Mouse (Mus musculus) cerebral cortex, adult 2 months (tissue): ENCODE results near the gene A630095N17Rik.

Experiments
- WGBS: fragments of 180-500 bp; shearing (Covaris S2); methylation state at CpG from one replicate; pipeline ENCODE4 v1.1.7; 2018; 5-methylcytosine and 5-hydroxymethylcytosine counted together

The A630095N17Rik gene

DNA sequence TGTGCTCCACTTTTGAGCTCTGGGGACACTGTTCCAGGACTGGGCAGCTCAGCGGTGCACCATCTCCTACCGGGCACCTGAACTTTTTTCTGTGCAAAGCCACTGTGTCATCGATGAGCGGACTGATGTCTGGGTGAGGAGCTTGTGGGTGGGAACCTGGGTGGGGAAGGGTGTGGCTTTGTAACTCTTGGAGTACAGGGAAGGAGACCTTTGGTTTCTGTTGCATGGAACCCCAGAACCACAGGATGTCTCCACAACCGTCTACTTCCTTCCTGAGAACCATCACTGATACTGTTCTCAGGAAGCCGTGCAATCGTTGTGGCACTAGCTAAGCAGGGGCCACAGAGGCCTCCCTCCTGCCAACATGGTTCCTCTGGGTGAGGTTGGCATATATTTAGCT is 18.8 kb downstream of the A630095N17Rik start:
- WGBS = 78% methylated on average over 7 of the region's 7 CpGs

DNA sequence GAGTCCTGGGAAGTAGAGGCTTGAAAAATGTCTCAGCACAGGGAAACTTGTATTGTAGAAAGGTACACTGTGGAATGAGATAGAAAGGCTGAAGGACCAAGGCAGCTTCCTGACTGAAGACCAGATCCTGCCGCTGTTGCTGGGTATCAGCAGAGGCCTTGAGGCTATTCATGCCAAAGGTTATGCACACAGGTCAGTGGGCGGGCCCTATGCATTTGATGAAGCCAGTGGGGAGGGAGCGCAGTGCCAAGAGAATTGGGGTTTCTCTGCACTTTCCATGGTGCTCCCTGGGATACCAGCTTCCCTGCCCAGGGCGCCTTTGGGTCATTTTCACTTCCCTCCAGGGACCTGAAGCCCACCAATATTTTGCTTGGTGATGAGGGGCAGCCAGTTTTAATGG is 19.4 kb downstream of the A630095N17Rik start:
- 83% methylated on average over 4 of the region's 4 CpGs for WGBS

DNA sequence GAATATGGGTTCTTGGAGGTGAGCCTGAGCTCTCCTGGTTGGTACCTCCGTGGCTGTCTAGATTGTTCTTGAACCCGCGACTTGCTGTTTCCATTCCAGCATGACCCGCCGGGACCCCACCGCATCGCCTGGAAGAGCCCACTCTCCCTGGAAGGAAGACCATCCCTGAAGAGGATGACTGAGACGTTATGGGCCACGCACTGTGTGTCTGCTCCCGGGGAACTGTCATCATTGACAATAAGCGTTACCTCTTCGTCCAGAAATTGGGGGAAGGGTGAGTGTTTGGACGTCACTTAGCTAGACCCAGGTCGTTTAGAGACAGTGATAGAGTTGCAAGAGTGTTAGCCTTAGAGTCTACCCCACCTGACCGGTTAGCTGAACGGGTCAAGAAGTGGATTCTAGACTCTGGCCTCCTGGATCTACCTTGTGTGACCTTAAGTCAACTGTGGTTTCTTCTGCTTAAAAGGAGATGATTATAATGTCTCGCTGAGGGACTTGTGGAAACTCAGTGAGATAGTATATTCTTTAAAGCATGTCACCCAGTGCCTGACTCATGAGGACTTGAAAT is 20.7 kb downstream of the A630095N17Rik start:
- 13% methylated on average over 17 of the region's 17 CpGs for WGBS

DNA sequence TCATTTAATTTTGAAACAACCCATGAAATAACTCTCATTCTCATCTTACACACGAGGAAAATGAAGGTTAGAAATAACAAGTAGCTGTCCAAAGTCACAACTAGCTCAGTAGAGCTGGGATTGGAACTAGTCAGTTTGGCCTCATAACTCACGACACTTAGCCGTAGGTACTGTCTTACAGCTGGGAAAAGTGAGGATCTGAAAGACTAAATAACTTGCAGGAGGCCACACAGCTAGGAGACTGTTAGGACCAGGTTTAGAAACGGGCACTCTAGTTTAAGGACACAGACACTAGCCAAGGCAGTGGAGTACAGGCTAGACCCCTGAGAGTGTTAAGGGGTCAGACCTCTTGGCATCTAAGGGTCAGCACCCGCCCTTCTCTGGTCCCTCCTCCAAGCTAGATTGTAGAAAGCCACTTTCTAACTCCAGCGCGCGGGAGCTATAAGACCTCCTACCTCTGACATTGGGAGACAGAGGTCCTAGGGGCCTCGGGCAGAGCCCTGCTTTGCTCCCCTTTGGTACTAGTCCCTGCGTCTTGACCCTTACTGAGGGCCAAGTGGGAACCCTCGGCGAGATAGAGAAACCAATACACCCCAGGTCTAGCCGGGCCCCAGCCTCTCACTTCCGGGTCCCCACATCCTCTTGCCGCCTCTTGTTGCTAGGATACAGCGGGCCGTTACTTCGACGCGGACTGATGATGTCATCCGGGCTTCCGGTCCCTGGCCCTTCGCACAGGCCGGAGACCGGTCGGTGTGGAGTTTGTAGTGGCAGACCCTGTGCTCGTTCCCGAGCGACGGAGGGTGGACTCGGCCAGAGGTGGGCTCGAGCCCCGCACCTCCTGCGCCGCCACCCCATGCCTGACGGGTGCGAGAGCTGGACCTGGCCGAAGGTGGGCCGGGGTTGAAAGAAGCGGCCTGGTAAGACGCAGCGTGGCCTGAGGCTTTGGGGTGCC is 21.5 kb downstream of the A630095N17Rik start, which contains the start of the genes Glb1l and Stk16:
TSS of gene Glb1l (minus strand) at position 678 of the 952 bp plus-strand sequence.
TSS of gene Stk16 (plus strand) at position 703 of the 952 bp plus-strand sequence.
- 5% methylated on average over 42 of the region's 42 CpGs for WGBS

DNA sequence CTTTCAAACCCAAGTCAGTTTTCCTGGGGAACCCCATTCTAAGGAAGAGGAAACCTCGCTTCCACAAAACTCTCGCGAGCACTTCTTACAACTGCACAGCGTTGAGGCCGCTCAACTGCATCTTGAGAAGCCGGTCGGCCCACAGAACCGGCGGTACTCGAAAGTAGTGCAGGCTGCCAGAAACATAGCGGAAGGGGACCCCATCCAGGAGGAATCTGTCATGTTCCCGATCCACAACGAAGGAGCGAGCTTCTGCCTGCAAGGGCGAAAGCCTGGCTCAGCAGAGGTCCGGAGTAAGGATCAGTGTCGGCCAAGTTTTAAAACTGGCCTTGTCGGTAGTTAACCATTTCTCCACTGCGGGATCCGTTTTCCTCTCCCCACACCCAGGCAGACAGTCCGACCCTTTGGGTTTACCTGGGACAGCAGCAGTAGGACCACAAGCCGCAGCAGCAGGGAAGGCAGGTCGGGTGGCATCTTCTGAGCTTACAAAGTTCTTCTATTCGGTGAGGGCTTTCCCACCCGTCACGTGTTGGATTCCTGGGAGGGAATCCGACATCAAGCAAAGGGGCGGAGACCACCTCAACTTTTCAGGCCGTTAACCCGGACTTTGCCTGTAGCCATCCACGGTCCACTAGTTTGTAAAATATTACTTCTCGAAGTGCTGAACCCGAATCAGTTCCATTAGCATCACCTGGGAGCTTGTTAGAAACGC is 22.8 kb downstream of the A630095N17Rik start:
- WGBS = 12% methylated on average over 34 of the region's 34 CpGs

DNA sequence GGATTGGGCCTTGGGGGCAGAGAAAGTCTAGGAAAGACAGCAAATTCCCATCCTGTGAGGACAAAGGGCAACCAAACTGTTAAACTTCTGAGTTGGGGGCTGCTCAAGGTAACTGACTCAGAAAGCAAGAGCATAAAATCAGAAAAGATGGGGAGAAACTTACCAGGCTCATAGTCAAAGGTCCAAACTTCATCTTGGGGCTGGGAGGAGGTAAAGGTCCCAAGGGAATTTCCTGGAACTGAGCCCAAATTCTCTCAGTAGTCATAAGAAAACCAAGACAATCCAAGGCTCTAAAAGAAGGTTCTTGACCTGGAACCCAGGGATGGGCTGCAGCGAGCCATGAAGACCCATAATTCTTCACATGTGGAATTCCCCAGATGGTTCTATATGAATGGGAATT is 30.7 kb downstream of the A630095N17Rik start:
- 88% methylated on average over 1 of the region's 1 CpGs for WGBS

DNA sequence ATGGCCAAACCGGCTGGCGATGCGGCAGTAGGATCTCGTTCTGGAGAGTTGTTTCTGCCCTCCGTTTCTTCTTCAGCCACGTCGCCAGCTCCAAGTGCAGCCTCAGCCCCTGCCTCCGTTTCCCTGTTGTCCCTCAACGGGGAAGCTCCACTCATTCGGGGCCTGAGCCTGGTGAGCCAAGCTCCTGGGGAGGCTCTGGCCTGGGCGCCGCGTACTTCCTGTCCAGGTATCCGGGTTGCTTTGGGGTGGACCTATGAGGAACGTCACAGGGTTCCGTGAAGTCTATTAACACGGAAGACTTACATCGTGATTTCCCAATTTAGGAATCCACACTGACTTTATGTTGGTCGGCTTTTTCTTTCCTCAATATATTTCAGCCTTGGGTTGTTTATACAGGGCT is 39.5 kb downstream of the A630095N17Rik start:
- under 1% methylated on average over 19 of the region's 19 CpGs for WGBS

DNA sequence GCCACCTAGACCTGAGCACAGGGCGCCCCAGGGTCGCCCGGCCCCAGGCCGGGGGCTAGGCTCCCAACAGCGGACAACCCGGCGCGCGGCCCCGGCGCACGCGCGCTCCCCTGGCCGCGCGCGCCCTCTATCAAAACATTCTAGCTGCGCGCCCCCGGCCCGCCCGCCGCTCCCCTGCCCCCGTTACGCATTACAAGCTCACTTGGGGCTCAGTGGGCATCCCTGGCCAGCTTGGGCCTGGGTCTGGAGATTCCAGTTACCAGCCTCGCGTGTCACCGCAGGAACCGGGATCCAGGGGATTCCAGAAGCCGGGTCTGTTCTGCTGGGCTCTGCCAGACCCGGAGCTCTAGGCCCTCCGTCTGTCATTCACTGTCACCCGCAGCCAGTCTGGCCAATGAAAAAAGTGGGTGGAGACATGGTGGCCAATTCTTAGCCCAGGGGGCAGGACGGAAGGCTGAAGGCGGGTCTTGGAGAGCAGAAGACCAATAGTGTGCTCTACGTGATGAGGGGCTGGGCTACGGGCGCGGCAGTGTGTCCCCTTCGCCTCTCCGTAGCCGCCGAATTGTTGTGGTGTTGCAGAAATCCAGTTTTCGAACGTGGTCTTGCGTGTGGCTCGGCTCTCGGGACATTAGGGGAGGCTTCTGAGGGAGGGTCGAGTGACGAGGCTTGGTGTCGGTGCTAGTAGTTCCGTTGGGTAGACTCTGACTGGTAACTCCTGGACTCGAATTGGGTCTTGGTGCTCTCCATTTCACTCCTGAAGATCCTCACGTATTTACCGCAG is 40.1 kb downstream of the A630095N17Rik start, which contains the start of the genes Ankzf1 and Atg9a:
TSS of gene Ankzf1 (plus strand) at position 530 of the 781 bp plus-strand sequence.
TSS of gene Atg9a (minus strand) at position 575 of the 781 bp plus-strand sequence.
- under 1% methylated on average over 52 of the region's 56 CpGs for WGBS

DNA sequence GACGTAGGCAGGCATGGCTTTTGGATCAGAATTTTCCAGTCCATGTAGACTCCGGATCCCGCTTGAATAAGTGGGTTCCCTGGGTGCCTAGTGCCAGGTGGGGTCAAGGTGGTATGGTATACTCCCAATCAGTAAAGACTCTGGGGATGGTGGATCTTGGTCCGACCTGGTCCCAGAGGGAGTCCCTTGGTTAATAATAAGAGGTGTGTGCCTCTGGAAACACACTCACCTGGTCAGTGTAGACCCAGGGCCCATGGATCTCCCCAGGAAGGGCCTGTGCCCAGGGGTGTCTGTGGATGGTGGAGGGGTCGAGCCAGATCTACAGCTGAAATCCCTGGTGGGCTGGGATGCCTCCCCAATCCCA is 40.7 kb downstream of the A630095N17Rik start:
- WGBS = 27% methylated on average over 5 of the region's 5 CpGs

DNA sequence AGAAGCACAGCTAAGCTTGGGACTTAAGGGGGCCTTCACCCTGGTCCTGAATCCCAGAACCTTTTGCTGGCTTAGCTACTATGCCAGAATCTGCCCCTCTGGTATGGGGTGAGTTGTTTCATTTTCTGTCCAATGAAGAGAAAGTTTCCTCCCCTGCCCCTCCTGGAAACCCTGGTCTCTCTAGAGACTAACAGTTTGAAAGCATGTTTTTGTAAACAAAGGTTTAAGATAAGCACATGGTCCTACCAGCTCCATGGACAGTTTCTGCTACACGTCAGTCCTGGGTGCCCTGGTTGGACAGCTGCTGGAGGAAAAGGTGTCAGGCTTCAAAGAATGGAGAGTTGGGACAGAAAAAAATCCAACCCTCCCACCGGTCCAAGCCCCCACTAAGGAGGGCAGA is 41.3 kb downstream of the A630095N17Rik start:
- 42% methylated on average over 2 of the region's 2 CpGs for WGBS

DNA sequence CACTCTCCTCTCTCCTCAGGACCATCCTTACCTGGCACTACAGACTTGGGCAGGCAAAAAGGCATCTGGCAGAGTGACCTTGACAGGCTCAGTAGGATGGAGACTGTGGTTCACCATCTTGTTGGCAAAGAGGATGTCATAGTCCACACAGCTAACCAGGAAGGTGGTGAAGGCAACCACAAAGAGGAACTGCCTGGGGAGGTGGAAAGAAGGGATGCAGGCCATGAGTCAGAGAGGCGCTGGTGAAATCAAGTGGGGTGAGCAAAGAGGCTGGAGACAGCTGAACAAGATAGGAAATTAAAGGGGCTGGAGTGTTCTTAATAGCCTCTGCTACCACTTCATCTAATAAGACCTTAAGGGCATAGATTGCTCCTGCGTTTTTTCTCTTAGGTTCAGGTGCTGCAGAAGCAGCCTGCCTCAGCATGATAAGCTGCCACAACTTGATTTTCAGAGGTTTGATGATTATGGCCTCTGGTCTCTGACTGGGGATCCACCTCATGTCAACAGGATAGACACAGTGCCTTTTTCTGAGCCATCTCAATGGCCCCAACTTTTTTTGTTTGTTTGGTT is 43.9 kb downstream of the A630095N17Rik start:
- 85% methylated on average over 2 of the region's 2 CpGs for WGBS

DNA sequence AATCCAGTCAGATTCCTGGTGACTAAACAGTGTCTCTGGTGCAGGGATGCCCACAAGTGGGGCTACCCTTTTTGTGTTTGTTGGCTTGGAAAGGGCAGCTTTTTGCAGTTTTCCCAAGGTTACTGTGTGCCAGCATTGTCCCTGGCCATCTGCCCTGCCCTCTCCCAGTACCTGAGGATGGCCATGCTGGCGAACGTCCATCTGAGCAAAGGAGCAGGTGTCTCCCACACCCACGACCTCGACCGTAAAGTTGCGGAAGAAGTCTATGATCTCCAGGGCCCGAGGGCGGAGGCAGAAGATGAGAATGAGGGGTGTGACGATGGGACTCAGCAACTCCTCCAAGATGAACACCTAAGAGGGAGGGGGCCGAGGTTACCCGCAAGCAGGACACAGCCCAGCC is 46.4 kb downstream of the A630095N17Rik start:
- WGBS = 88% methylated on average over 11 of the region's 11 CpGs

DNA sequence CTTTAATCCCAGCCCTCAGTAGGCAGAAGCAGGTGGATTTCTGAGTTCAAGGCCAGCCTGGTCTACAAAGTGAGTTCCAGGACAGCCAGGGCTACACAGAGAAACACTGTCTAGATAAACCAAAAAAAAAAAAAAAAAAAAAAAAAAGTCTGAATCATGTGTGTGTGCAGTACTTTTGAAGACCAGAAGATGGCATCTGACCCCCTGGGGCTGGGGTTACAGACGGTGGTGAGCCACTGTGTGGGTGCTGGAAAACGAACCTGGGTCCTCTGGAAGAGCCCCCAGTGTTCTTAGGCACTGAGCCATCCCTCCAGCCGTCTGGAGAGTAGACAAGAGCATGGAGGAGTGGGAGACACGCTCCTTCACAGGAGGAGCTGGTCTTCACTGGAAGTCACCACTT is 49.7 kb downstream of the A630095N17Rik start:
- WGBS = 63% methylated on average over 4 of the region's 4 CpGs

DNA sequence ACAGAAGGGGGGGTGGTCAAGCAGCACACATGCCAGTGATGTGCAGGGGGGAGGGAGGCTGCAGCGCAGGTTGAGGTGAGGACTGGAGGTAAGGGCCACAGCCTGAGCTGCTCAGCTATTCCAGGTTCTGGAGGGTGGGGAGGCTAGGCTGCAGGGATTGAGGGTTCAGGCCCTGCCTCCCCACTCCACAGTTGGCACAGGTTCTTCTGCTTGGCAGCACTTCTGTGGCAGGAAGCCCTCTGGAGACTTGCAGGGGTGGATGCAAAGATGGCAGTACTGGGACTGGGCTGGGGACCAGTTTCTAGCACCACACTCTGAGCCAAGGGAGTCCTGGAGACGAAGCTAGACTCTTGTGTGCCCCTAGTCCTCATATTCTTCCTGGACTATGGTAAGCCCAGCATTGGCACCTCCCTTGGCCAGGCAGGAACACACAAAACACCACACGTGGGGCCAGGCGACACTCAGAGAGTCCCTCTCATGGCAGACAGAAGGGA is 50.5 kb downstream of the A630095N17Rik start:
- 68% methylated on average over 4 of the region's 4 CpGs for WGBS

DNA sequence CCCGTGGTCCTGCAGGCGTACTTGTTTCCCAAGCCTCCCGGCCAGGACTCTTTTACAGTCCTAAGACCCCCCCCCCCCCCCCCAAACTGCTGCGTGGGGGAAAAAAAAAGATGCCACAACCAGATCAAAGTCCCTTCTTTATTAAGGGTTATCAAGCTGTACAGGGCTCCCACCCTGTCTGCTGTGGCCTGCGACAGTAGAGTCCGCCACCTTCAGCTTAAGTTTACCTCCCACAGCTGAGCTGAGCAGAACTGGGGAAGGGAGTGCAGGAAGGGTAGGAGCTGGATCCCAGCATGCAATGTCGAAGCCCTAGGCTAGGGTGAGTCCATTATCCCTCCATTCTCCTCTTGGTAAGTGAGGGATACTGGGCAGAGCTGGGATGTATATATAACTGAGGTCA is 51.2 kb downstream of the A630095N17Rik start:
- 31% methylated on average over 7 of the region's 7 CpGs for WGBS

DNA sequence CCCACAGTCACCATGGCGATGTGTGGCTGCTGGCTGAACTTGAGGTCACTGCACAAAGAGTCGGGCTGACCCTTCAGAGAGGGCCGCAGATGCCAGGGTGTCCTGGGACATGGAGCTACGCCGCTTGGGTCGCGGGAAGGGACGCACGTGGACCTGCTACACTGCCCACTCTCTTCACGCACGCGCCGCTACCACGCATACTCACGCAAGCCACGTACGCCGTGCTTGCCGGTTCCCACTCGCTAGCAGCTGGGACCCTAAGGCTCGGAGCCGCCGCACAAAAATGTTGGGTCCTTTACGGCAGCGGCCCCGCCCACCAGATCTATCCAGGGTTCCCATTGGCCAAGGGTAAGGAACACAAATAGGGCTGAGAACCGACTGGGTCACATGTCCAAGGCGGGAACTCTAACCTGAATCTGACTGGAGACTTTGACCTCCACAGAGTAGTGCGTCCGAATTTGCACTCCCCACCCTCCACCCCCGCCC is 51.8 kb downstream of the A630095N17Rik start, which contains the start of gene Abcb6:
TSS of gene Abcb6 (minus strand) at position 288 of the 486 bp plus-strand sequence.
- under 1% methylated on average over 31 of the region's 31 CpGs for WGBS

DNA sequence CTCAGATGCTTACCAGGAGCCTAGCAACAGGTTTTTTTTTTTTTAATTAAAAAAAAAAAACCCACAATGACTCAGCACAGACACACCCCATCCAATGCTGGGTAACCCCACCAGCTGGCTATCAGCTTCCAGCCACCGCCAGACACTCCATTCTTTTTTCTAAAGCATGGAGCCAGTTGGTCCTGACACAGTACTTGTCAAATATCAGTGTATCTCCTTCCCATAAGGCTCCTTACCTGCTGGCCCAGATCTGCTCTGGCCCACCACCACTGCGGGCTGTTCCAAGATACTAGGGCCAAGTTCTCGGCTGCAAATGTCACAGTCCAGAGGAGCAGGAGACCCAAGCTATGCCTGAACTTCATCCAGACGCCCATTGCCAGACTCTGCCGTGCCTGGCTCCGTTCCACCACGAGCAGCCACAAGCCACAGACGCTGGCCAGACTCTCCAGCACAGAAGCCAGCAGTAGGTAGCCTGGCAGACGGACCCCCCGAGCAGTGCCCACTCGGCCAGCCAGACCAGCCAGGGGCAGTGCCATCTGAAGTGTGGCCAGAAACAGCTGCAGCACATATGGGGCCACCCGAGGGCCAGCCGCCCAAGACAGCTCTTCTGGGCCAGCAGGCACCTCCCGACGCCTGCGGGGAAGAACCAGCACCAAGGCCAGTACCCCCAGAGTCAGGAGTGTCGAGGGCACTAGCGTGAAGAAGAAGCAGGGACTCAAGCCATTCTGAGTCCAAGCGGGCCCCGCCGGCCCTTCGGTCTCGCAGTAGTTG is 52.4 kb downstream of the A630095N17Rik start:
- 4% methylated on average over 23 of the region's 23 CpGs for WGBS
